Mouse (Mus musculus): ENCODE measurements around the gene Dennd1a.

- no peak for TF ChIP-seq POLR2A (IDR thresholded peaks at IDR 0.05; ENCODE audit: insufficient read depth, low read length)
- TF ChIP-seq CTCF (IDR thresholded peaks at IDR 0.05; ENCODE audit: low read depth, low read length), result no peak
These were observed 474.8 kb downstream of the Dennd1a start for GRCm38 (mm10) chr2:37812401-37812800.

Measured in ES-Bruce4 (cell line).